Mouse (Mus musculus): ENCODE measurements around the gene Ogfod3. TPM values are rescaled to one million over a fixed set of nuclear protein-coding genes. Genes with fewer than 3 reads are reported as not detected.
A peak's percentile ranks its signal among the peaks of the same experiment; 100 is the strongest.

The Ogfod3 gene
- polyA plus RNA-seq, 1 experiment from 2014 or later = 15.2 TPM

DNA sequence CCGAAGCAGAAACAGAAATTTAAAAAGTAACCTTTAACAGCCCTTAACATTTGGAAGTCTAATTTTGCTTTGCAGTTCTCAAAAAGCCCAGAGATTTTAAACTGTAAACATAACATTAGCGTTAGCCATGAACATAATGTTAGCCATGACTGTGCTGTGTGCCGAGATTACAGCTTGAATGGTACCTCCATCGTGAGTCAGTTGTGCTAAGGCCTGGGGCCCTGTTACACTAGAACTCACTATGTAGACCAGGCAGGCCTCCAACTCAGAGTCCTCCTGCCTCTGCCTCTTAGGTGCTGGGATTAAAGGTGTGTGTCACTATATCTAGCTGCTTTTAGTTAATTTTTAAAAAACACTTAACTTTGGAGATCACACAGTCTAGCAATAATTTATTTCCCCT lies 26.7 kb upstream of the Ogfod3 start:
- in situ Hi-C loops (cut with MboI; ENCODE audit: low pct_unique_long_range_greater_than_20kb) = no loop called here
- no peaks in the 10 kb centered on the region for H3K27me3 ChIP-seq
- ATAC-seq = no peak
- POLR2A ChIA-PET = interaction anchor here (0.6 kb wide), 1 partner anchor 225 kb away, joined by 3 read pairs; no protein-coding TSS in a partner anchor
- CTCF ChIA-PET = no interaction called here
- TF ChIP-seq CTCF (IDR thresholded peaks at IDR 0.05) = no peak
- no peak for DNase-seq (ENCODE audit: low read depth, low spot score)

DNA sequence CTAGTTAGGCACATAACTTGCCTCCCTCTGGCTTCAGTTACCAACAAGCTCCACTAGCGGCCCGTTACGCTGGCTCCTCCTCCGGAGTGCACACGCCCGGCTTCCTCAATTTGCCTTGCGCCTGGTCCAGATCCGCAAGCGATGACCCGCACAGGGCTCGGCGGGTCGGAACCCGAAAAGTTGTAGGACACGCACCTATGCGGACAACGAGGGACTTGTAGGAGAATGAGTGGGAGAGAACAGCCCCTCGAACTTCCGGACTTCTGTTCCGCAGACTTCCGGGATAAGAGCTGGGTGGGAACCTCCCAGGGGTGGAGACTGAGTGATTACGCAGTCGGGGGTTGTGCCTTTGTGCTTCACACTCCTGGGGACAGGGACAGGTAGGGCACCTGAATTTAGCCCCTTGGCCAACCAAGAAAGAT lies 24.5 kb upstream of the Ogfod3 start, which contains the start of gene Cybc1:
TSS of gene Cybc1 (minus strand) at position 305 of the 422 bp plus-strand sequence.
- ATAC-seq = peak; percentile 82
- POLR2A ChIA-PET = interaction anchor here (0.6 to 1.3 kb wide), 2 partner anchors 9 to 122 kb away, joined by 3 to 8 read pairs; partner anchors contain the start of gene Narf
- no peak for DNase-seq (ENCODE audit: low read depth, low spot score)
- H3K27me3 ChIP-seq = no peaks in the 10 kb centered on the region
- in situ Hi-C loops (cut with MboI; ENCODE audit: low pct_unique_long_range_greater_than_20kb) = no loop called here
- CTCF ChIA-PET = no interaction called here
- TF ChIP-seq CTCF (IDR thresholded peaks at IDR 0.05) = no peak

DNA sequence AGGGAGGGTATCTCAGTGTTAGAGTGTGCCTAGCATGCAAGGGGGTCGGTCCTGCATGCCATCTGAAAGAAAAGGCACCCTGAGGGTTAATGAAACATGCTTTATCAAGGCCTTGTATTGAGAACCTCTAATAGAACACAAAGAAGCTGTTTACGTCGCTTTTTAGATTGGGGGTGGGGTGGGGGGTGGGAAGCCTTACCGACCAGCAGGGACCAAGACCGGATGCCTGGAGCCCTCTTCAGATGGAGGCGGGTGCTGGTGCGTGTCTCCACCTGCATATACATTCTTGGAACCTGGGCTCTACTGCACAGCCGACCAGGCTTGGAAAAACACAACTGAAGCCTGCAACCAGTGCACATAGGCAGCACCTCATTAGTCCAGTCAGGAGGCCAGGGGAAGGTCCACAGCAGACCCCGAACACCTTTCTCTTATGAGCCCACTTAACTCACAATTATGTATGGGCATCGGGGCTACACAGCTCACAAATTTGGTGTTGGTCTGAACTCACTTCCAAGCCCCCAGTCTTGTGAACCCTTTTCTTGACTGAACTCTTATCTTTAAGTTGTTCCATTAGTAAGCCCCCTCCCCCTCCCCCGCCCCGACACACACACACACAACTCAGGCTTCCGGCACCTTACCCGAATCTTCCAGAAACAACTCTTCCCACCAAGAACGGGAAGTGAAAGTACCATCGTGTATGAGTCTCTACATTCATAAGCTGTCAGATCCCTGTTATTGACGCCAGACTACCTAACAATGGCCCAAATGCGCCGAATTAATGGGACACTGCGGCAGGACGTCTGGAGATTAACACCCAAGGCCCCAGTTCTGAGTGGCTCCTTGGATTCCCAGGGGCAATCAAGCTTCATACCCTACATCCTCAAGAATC lies 23.9 kb upstream of the Ogfod3 start:
- no peaks in the 10 kb centered on the region for H3K27me3 ChIP-seq
- POLR2A ChIA-PET = interaction anchor here (0.6 to 1.3 kb wide), 3 partner anchors 9 to 123 kb away, joined by 3 to 8 read pairs (median 3); partner anchors contain the start of genes Narf and Ogfod3
- CTCF ChIA-PET = interaction anchor here (1.8 to 1.9 kb wide), 2 partner anchors 7 to 15 kb away, joined by 5 to 6 read pairs; no protein-coding TSS in a partner anchor
- DNase-seq (ENCODE audit: low read depth, low spot score) (no peak), ATAC-seq (no peak)
- TF ChIP-seq CTCF (IDR thresholded peaks at IDR 0.05) = no peak
- in situ Hi-C loops (cut with MboI; ENCODE audit: low pct_unique_long_range_greater_than_20kb) = no loop called here

DNA sequence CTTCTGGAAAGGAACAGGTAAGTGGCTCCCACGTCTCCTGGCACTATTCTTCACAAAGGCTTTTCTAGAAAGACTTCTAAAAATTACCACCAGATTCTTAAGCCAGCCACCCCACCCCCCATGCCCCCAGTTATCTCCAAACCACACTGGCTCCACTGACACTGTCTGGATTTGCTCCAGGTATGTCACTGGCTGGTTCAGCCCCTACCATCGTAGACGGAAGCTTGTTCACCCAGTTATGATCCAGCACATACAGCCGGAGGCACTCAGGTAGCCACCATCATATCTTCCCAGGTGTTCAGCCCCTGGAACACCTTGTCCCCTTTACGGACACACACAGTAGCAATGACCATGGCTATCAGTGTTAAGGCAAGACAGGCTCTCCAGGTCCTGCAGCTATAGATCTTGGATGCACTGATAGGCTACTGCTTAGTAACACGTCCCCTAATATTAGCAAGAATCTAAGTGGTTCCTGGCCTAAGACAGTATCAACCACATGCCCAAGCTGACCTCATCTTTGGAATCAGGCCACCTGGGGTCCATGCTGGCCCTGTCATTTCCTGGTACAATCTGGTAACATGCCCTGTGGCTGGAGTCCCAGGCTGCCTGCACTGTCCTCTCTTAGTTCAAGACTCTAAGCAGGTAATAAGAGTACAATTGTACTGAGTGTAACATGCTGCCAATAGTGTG lies 17.0 kb upstream of the Ogfod3 start:
- in situ Hi-C loops (cut with MboI; ENCODE audit: low pct_unique_long_range_greater_than_20kb) = no loop called here
- no peak for ATAC-seq

DNA sequence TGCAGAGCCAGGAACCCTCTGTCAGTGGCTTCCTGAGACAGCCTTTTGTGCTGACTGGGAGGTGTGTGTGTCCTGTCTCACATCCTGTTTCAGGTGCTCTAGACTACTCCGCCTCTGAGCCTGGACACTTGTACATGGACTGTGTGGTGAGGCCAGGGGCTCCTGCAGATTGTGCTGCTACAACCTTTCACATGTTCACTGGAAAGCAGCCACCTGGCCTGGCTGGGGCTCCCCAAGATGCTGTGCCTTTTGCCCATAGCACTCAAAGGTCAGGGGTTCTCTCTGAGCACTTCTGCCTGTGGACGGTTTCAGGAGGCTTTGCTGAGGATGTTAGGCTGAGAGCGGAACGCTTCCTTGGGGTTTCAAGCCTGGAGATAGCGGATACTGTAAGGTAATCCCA lies 16.3 kb upstream of the Ogfod3 start:
- H3K27me3 ChIP-seq = no peaks in the 10 kb centered on the region
- TF ChIP-seq CTCF (IDR thresholded peaks at IDR 0.05) = no peak
- ChIA-PET POLR2A (no interaction called here), CTCF (no interaction called here)
- DNase-seq (ENCODE audit: low read depth, low spot score) (no peak), ATAC-seq (no peak)
- in situ Hi-C loops (cut with MboI; ENCODE audit: low pct_unique_long_range_greater_than_20kb) = no loop called here

More for the DNA sequence above, 17.0 kb upstream of the Ogfod3 start:
- CTCF ChIA-PET = no interaction called here
- no peak for DNase-seq (ENCODE audit: low read depth, low spot score)
- H3K27me3 ChIP-seq = no peaks in the 10 kb centered on the region
- POLR2A ChIA-PET = no interaction called here
- TF ChIP-seq CTCF (IDR thresholded peaks at IDR 0.05) = no peak

DNA sequence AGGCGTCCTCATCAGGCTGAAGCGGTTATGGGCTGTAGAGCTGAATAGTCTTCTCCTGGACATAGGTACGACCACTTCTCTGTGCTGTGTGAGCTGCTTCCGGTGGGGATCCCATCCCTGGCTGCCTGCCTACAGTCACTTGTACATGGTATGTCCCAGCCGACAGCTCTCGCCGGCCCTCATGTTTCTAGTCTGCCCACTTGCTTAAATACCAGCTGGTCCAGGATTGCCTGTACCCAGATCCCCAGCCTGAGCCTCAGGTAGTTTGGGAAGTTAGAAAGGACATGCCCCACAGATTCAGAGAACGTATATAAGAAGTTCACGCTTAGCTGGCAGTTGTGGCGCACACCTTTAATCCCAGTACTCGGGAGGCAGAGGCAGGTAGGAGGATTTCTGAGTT lies 15.3 kb upstream of the Ogfod3 start:
- ChIA-PET POLR2A (no interaction called here), CTCF (no interaction called here)
- TF ChIP-seq CTCF (IDR thresholded peaks at IDR 0.05) = no peak
- DNase-seq (ENCODE audit: low read depth, low spot score) (no peak), ATAC-seq (no peak)
- H3K27me3 ChIP-seq = no peaks in the 10 kb centered on the region
- in situ Hi-C loops (cut with MboI; ENCODE audit: low pct_unique_long_range_greater_than_20kb) = no loop called here

DNA sequence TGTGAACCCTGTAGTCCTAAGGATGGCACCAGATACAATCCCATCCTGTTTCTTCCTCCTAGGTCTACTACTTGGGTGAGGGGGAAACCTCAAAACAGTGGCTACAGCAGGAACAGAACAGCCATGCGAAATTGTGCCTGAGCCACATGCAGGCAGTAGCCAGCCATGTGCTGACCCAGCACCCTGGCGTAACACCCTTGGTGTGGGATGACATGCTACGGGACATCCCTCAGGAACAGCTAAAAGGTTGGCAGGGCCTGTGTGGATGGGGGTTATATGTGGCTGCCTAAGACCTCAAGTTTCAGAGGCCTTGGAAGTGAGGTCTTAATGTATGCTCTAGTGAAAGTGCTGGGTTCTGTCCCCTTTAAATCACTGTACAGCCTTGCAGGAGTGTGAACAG lies 12.3 kb upstream of the Ogfod3 start:
- ATAC-seq (no peak), DNase-seq (ENCODE audit: low read depth, low spot score) (no peak)
- TF ChIP-seq CTCF (IDR thresholded peaks at IDR 0.05) = no peak
- ChIA-PET CTCF (interaction anchor here (1.1 kb wide), 1 partner anchor 10 kb away, joined by 3 read pairs; no protein-coding TSS in a partner anchor), POLR2A (no interaction called here)
- in situ Hi-C loops (cut with MboI; ENCODE audit: low pct_unique_long_range_greater_than_20kb) = no loop called here
- H3K27me3 ChIP-seq = no peaks in the 10 kb centered on the region

DNA sequence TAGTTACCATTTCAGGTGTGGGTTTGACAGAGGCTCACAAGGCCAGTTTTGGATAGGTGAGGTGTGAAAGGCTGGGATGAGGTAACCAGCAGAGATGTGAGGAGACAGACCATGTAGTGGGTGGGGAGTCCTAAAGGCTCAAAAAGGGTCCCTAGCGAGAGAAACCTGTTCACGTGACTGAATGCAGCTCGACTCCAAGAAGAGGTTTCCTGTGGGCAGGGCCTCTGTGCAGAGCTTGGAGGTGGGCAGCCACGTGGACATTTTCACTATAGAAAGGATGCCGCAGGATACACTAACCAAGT lies 701 bp downstream of the Ogfod3 start:
- no peak for DNase-seq (ENCODE audit: low read depth, low spot score)
- ChIA-PET POLR2A (interaction anchor here (1.2 kb wide), 1 partner anchor 23 kb away, joined by 3 read pairs; no protein-coding TSS in a partner anchor), CTCF (no interaction called here)
- in situ Hi-C loops (cut with MboI; ENCODE audit: low pct_unique_long_range_greater_than_20kb) = loop anchor here (5.0 kb wide), 1 partner anchor 142 kb away; the partner anchor contains the start of gene Sectm1b
- H3K27me3 ChIP-seq = no peaks in the 10 kb centered on the region
- peak; percentile 59 for ATAC-seq
- TF ChIP-seq CTCF (IDR thresholded peaks at IDR 0.05) = no peak

DNA sequence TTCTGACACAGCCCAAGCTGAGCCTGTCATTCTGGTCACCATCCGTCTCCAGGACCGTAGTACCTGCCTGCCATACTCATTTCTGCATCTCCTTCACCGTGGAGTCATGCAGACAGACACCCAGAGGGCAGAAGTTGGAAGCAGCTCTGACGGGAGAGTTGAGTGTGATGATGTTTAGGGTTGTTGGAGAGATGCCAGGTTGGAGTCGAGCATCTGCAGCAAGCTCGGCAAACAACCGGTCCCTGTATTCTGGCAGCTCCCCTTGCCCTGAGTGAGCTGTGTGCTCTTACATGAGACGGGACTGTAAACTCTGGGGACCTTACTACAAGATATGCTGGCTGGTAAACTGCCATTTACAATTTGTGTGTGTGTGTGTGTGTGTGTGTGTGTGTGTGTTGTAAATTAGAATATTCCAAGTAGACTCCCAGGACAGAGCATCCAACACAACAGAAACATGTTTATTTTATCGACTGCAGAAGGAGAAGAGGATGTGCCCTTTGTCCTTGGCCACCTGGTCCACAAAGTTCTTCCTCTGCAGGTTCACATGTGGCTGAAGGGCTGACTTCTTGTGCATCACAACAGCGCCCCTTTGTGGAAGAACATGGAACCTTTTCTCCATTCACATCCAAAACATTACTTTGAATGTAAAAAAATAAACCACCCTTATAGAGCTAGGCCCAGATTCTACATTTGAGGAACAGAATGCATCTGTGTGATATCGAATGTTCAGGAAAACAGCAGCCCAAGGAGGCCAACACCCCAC lies 2.9 kb downstream of the Ogfod3 start:
- CTCF ChIA-PET = interaction anchor here (0.7 to 1.1 kb wide), 2 partner anchors 32 to 138 kb away, joined by 3 read pairs; partner anchors contain the start of gene Sectm1b
- in situ Hi-C loops (cut with MboI; ENCODE audit: low pct_unique_long_range_greater_than_20kb) = loop anchor here (5.0 kb wide), 1 partner anchor 139 kb away; the partner anchor contains the start of gene Sectm1b
- no peak for DNase-seq (ENCODE audit: low read depth, low spot score)

DNA sequence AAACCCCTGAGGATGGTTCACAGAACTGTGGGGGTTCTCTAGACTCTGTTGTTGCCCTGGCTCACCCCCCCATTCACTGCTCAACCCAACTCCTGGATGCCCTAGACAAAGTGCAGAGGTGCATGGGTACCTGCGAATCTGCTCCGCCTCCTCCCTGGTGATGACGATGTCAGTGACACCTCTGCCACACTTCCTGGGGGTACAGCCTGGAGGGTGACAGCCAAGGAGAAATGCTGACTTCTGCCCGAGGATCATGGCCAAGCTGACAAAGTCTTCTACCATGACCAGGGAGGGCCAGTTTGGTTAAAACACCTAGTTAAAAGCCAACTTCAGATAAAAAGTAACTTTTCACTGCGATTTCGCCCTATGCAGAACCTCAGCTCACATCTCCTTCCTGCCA lies 3.7 kb downstream of the Ogfod3 start:
- no peak for DNase-seq (ENCODE audit: low read depth, low spot score)
- H3K27me3 ChIP-seq = no peaks in the 10 kb centered on the region
- in situ Hi-C loops (cut with MboI; ENCODE audit: low pct_unique_long_range_greater_than_20kb) = loop anchor here (5.0 kb wide), 1 partner anchor 138 kb away; the partner anchor contains the start of gene Sectm1b
- TF ChIP-seq CTCF (IDR thresholded peaks at IDR 0.05) = no peak
- ChIA-PET POLR2A (no interaction called here), CTCF (no interaction called here)
- no peak for ATAC-seq

More for the DNA sequence above, 2.9 kb downstream of the Ogfod3 start:
- ATAC-seq = no peak
- H3K27me3 ChIP-seq = no peaks in the 10 kb centered on the region
- peak; percentile 71 for TF ChIP-seq CTCF (IDR thresholded peaks at IDR 0.05)
- POLR2A ChIA-PET = no interaction called here

All from Patski (cell line).